Mouse (Mus musculus) layer of hippocampus, adult 2 months (tissue): ENCODE measurements at regions not wholly inside any gene's neighbourhood (a gene's known extent, or its start where the extent isn't known, plus 50 kb on each side); places are given as distances from the start of the nearest gene placed in this dataset.
A peak's percentile ranks its signal among the peaks of the same experiment; 100 is the strongest.

Source experiments
- DNase-seq, 2 experiments: peaks; one replicate each; pipeline ENCODE4 v3.0.0; 2022; ENCODE audit warnings: low spot score in 2 of 2
- H3K27ac ChIP-seq: fragments of 200-600 bp; 2 replicates; pipeline ENCODE4 v1.8.1; 2022
- H3K4me3 ChIP-seq: fragments of 200-600 bp; 2 replicates; pipeline ENCODE4 v1.8.1; 2022; ENCODE audit warnings: mild to moderate bottlenecking
- CTCF ChIP-seq: fragments of 200-600 bp; conservative IDR thresholded peaks from 2 replicates; pipeline ENCODE4 v1.8.1; 2022; ENCODE audit warnings: antibody characterized with exemption, mild to moderate bottlenecking, moderate library complexity

- DNase-seq = no peak
- H3K27ac ChIP-seq = no peak overlapping the region
- no peak overlapping the region for H3K4me3 ChIP-seq
- TF ChIP-seq CTCF = no peak
These were observed 348.8 kb upstream of the BB014433 start for GRCm38 (mm10) chr8:15394722-15395115.

GRCm38 (mm10) chr8:15393936-15394721 is 348.3 kb upstream of the BB014433 start:
- no peak for TF ChIP-seq CTCF
- no peak for DNase-seq
- no peak overlapping the region for H3K27ac ChIP-seq
- no peak overlapping the region for H3K4me3 ChIP-seq

- DNase-seq = peak; percentile 11 to 26
- Histone ChIP-seq H3K27ac (no peak overlapping the region), H3K4me3 (no peak overlapping the region)
- no peak for TF ChIP-seq CTCF
These were observed 346.2 kb upstream of the BB014433 start for GRCm38 (mm10) chr8:15392056-15392455.

GRCm38 (mm10) chr8:15388791-15389190 is 342.9 kb upstream of the BB014433 start:
- H3K27ac ChIP-seq = no peak overlapping the region
- no peak for DNase-seq
- H3K4me3 ChIP-seq = no peak overlapping the region
- TF ChIP-seq CTCF = no peak

GRCm38 (mm10) chr8:15367063-15367462 is 321.2 kb upstream of the BB014433 start:
- Histone ChIP-seq H3K27ac (peak overlapping the region; percentile 36; the same call in 1 of the 2 replicates), H3K4me3 (no peak overlapping the region)
- TF ChIP-seq CTCF = no peak
- DNase-seq = no peak

- Histone ChIP-seq H3K4me3 (no peak overlapping the region), H3K27ac (no peak overlapping the region)
- no peak for DNase-seq
- no peak for TF ChIP-seq CTCF
These were observed 318.7 kb upstream of the BB014433 start for GRCm38 (mm10) chr8:15364546-15364945.

GRCm38 (mm10) chr8:15344151-15344550 is 298.3 kb upstream of the BB014433 start:
- TF ChIP-seq CTCF = no peak
- Histone ChIP-seq H3K4me3 (no peak overlapping the region), H3K27ac (no peak overlapping the region)
- no peak for DNase-seq

- DNase-seq = no peak
- no peak overlapping the region for H3K4me3 ChIP-seq
- 0 out of 2 replicates have a peak overlapping the region, but pooled peaks have one; percentile 32 for H3K27ac ChIP-seq
- TF ChIP-seq CTCF = no peak
These were observed 297.7 kb upstream of the BB014433 start for GRCm38 (mm10) chr8:15343616-15344015.

- DNase-seq = no peak
- no peak overlapping the region for H3K27ac ChIP-seq
- no peak overlapping the region for H3K4me3 ChIP-seq
- no peak for TF ChIP-seq CTCF
These were observed 288.7 kb upstream of the BB014433 start for GRCm38 (mm10) chr8:15334532-15334931.

GRCm38 (mm10) chr8:15327312-15327711 is 281.4 kb upstream of the BB014433 start:
- Histone ChIP-seq H3K4me3 (no peak overlapping the region), H3K27ac (no peak overlapping the region)
- no peak for DNase-seq
- TF ChIP-seq CTCF = no peak

- no peak for TF ChIP-seq CTCF
- peak overlapping the region; percentile 39; the same call in 1 of the 2 replicates for H3K27ac ChIP-seq
- peak in 1 of 2 experiments; percentile 15 for DNase-seq
- no peak overlapping the region for H3K4me3 ChIP-seq
These were observed 277.5 kb upstream of the BB014433 start for GRCm38 (mm10) chr8:15323421-15323820.

- no peak overlapping the region for H3K27ac ChIP-seq
- H3K4me3 ChIP-seq = no peak overlapping the region
- TF ChIP-seq CTCF = no peak
- DNase-seq = no peak
These were observed 272.4 kb upstream of the BB014433 start for GRCm38 (mm10) chr8:15318082-15318816.

GRCm38 (mm10) chr8:15313481-15313880 is 267.6 kb upstream of the BB014433 start:
- no peak for DNase-seq
- TF ChIP-seq CTCF = no peak
- Histone ChIP-seq H3K4me3 (no peak overlapping the region), H3K27ac (no peak overlapping the region)

- H3K27ac ChIP-seq = no peak overlapping the region
- TF ChIP-seq CTCF = no peak
- DNase-seq = no peak
- H3K4me3 ChIP-seq = no peak overlapping the region
These were observed 265.6 kb upstream of the BB014433 start for GRCm38 (mm10) chr8:15311509-15311908.
